Mouse (Mus musculus): Measurements from ENCODE around the gene Bzw1.
A peak's percentile ranks its signal among the peaks of the same experiment; 100 is the strongest.
"Not testable (repeated sequence)": the region's sequence is repeated elsewhere in the genome, so short reads cannot be mapped to it uniquely, and the experiment has no call there.

Gene Bzw1

GRCm38 (mm10) chr1:58392652-58393283 is at the start of gene Bzw1:
Gene Bzw1, plus strand, starts transcription at chr1:58392898.
- peak; percentile 92 for DNase-seq

- no peak for DNase-seq
Measured at GRCm38 (mm10) chr1:58343861-58344260, 48.8 kb upstream of the Bzw1 start.

- DNase-seq = no peak
Measured at GRCm38 (mm10) chr1:58344570-58344969, 48.1 kb upstream of the Bzw1 start.

- DNase-seq = no peak
Measured at GRCm38 (mm10) chr1:58346159-58346558, 46.5 kb upstream of the Bzw1 start.

- no peak for DNase-seq
Measured at GRCm38 (mm10) chr1:58348712-58349111, 44.0 kb upstream of the Bzw1 start.

- no peak for DNase-seq
Measured at GRCm38 (mm10) chr1:58353238-58353893, 39.3 kb upstream of the Bzw1 start.

- DNase-seq = no peak
Measured at GRCm38 (mm10) chr1:58358958-58359901, 33.5 kb upstream of the Bzw1 start.

- no peak for DNase-seq
Measured at GRCm38 (mm10) chr1:58362296-58362695, 30.4 kb upstream of the Bzw1 start.

- DNase-seq = no peak
Measured at GRCm38 (mm10) chr1:58364551-58364950, 28.1 kb upstream of the Bzw1 start.

- DNase-seq = no peak
Measured at GRCm38 (mm10) chr1:58365829-58366228, 26.9 kb upstream of the Bzw1 start.

- no peak for DNase-seq
Measured at GRCm38 (mm10) chr1:58366737-58367471, 25.8 kb upstream of the Bzw1 start.

- DNase-seq = no peak
Measured at GRCm38 (mm10) chr1:58369716-58370115, 23.0 kb upstream of the Bzw1 start.

GRCm38 (mm10) chr1:58374266-58374665 is 18.4 kb upstream of the Bzw1 start:
- DNase-seq = not testable (repeated sequence)

GRCm38 (mm10) chr1:58375574-58376147 is 17.0 kb upstream of the Bzw1 start:
- no peak for DNase-seq

- no peak for DNase-seq
Measured at GRCm38 (mm10) chr1:58382586-58383281, 10.0 kb upstream of the Bzw1 start.

- DNase-seq = no peak
Measured at GRCm38 (mm10) chr1:58391421-58392267, 1.1 kb upstream of the Bzw1 start.

- no peak for DNase-seq
Measured at GRCm38 (mm10) chr1:58392268-58392651, 438 bp upstream of the Bzw1 start.

- peak; percentile 60 for DNase-seq
Measured at GRCm38 (mm10) chr1:58393284-58394195, 842 bp downstream of the Bzw1 start.

GRCm38 (mm10) chr1:58395341-58395740 is 2.6 kb downstream of the Bzw1 start:
- DNase-seq = no peak

GRCm38 (mm10) chr1:58396179-58396578 is 3.5 kb downstream of the Bzw1 start:
- no peak for DNase-seq

Data from cerebellum, adult 11-12 months (tissue).